Mouse (Mus musculus) ES-E14 (cell line): ENCODE data around the gene Inca1.

Source experiments
- CHD2 ChIP-seq: IDR thresholded peaks from 2 replicates; pipeline ENCODE4 v1.6.1; 2014; ENCODE audit warnings: mild to moderate bottlenecking, low read depth, low read length, inconsistent platforms
- HCFC1 ChIP-seq: IDR thresholded peaks from 2 replicates; pipeline ENCODE4 v1.6.1; 2012; ENCODE audit warnings: low read length, inconsistent platforms, borderline replicate concordance; ENCODE audit not compliant: insufficient read depth
- MAFK ChIP-seq: IDR thresholded peaks from 2 replicates; pipeline ENCODE4 v1.6.1; 2014; ENCODE audit warnings: mild to moderate bottlenecking, low read depth, low read length, inconsistent platforms; ENCODE audit not compliant: insufficient read depth
- ZNF384 ChIP-seq: IDR thresholded peaks from 2 replicates; pipeline ENCODE4 v1.6.1; 2012; ENCODE audit warnings: low read depth, low read length, inconsistent platforms

- TF ChIP-seq HCFC1: no peak
- TF ChIP-seq CHD2: no peak
- no peak for TF ChIP-seq MAFK
- no peak for TF ChIP-seq ZNF384
Measured at GRCm38 (mm10) chr11:70643051-70643450, 56.9 kb downstream of the Inca1 start.
